Mouse (Mus musculus) cerebellum, adult 2 months (tissue): Measurements from ENCODE around the gene E130116L18Rik.

Source experiments
- CTCF ChIP-seq: fragments of 200-500 bp; IDR thresholded peaks from 2 replicates; pipeline ENCODE4 v1.5.1; 2011; ENCODE audit warnings: low read depth, mild to moderate bottlenecking, control low read depth, low read length, moderate library complexity, borderline replicate concordance; ENCODE audit not compliant: insufficient read depth
- POLR2A ChIP-seq: fragments of 200-500 bp; IDR thresholded peaks from 2 replicates; pipeline ENCODE4 v1.6.1; 2011; ENCODE audit warnings: low read length, control low read depth, borderline replicate concordance; ENCODE audit not compliant: insufficient read depth

- no peak for TF ChIP-seq CTCF
- TF ChIP-seq POLR2A, result no peak
These were observed 29.5 kb upstream of the E130116L18Rik start for GRCm38 (mm10) chr5:25252423-25252822.
